Mouse (Mus musculus) induced T-regulatory cell, adult 2 months (primary cell): ENCODE results near the gene Cse1l.

Source experiments
- DNase-seq: peaks from one replicate; pipeline ENCODE4 v3.0.0-alpha.2; 2012; ENCODE audit warnings: low read depth

Gene Cse1l

DNA sequence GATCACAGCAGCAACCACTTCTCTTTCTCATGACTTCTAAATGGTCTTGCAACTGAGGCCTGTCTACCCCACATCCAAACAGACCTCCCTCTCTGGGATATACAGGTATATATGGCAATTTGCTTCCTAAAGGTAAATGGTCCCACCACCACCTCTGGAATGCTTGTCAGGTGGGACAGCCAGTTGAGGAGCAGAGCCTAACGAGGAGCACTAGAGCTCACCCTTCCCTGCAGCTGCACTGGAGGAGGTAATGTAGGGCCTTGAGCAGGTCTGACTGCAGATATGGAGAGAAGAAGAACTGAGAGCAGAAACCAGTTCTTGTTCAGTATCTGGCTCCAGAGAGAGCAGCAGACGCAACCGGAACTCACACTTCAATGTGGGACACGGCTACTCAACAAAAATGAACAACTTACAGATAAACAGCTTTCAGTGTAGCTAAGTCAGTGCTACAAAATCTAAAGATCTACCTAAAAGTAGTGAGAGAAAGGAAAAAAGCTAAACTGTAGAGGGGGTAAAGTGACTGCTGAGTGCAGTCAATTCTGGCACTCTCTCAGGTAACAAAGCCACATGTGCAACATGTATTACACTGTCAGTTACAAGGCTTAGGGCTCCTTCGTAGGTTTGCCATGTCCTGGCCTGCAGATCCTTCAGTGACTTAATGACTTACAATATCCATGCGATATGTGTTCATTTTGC, 68.5 kb downstream of the Cse1l start:
- no peak for DNase-seq

DNA sequence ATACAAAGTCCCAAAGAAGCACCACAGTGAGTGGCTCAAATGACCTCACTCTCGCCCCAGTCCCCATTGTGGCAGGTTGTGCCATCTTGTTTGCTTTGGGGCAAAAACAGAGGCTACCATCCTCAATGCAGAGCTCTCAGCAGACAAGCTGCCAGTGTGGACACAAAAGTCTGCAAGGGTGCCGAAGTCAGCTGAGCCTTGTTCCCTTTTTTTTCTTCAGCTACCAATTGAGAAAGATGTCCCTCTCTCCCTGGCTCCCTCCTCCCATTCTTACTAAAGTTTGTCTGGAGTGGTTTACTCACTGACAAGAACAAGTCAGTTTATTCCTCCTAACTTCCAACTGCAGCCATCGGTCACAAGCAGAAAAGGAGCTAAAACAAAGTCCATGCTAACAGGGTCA, 70.5 kb downstream of the Cse1l start:
- no peak for DNase-seq

DNA sequence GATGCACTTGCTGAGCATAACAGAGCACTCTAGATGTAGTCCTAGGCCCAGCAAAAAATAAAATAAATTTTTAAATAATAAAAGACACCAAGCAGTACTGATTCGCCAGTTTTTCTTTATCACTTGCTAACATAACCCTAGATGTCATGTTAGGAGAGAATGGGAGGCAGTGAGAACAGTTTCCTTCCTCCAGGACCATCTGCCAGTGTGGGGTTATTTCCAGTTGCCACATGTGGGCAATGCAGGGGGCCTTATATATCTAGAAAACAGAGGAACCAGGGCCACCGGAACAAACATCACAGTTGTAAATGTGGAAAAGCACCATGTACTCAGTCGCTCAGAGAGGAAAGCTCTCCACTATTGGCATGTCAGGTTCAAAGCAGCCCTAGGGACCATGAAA, 71.7 kb downstream of the Cse1l start:
- DNase-seq: no peak

DNA sequence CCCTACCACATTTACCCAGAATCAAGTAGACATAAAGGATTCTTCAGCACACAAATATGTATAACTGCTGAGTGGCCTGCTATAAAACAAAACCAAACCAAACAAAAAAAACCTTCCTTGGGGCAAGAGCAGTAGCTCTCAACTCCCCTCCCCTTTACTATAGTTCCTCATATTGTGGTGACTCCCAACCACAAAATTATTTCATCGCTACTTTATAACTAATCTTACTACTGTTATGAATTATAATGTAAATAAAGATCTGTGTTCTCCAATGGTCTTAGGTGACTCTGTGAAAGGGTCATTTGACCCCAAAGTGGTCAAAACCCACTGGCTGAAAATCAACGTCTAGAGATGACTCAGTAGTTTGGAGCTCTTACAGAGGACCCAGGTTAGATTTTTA, 74.3 kb downstream of the Cse1l start:
- no peak for DNase-seq

DNA sequence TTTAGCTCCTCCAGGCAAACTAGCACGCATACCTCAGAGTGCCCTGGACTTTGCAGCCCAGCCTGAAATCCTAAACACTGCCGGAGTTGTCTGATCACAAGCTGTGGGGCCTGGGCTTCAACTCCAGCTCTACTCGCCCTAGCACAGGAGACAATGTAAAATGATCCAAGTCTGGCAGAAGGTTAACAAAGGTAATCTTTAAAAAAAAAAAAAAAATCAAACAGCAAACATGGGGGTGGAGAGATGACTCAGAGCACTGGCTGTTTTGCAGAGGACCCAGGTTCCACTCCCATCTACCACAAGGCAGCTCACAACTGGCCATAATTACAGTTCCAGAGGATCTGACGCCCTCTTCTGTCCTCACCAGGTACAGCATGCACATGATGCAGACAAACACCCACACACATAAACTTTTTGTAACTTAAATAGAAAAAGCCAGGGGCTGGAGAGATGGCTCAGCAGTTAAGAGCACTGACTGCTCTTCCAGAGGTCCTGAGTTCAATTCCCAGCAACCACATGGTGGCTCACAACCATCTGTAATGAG, 77.6 kb downstream of the Cse1l start:
- no peak for DNase-seq

DNA sequence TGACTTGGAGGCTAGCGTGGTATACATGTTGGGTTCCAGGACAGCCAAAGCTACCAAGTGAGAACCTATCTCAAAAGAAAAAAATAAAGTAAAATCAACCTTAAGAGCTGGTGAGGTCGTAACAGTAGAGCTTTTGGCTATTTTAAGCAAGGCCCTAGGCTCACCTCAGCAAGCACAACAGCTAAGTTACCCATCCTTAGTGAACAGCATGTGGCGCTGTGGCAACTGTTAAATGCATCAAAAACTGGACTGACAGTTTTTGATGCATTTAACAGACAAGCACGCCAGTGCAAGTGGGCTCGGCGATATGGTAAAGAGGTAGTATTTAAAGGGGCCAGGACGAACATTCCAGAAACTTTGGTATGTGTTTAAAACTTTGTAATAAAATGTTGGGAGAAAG, 85.0 kb downstream of the Cse1l start:
- DNase-seq: no peak

DNA sequence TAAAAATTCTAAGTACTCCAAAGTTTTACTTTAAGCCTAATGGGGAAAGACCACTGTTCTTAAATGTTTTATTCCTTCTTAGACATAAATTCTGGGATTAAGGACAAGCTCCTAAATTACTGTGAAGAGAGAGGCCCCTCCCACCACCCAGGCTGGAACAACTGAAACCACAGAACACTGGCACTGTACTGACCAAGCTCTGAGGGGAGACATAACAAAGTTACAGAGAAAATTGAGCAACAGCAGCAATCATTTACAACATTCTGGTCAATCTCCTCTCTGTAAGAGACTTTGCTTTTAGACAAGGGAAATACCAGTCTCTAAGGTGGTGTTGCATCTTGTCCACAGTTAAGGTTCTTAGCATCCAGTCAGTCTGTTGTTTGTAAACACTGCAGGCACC, 86.1 kb downstream of the Cse1l start:
- DNase-seq: no peak

DNA sequence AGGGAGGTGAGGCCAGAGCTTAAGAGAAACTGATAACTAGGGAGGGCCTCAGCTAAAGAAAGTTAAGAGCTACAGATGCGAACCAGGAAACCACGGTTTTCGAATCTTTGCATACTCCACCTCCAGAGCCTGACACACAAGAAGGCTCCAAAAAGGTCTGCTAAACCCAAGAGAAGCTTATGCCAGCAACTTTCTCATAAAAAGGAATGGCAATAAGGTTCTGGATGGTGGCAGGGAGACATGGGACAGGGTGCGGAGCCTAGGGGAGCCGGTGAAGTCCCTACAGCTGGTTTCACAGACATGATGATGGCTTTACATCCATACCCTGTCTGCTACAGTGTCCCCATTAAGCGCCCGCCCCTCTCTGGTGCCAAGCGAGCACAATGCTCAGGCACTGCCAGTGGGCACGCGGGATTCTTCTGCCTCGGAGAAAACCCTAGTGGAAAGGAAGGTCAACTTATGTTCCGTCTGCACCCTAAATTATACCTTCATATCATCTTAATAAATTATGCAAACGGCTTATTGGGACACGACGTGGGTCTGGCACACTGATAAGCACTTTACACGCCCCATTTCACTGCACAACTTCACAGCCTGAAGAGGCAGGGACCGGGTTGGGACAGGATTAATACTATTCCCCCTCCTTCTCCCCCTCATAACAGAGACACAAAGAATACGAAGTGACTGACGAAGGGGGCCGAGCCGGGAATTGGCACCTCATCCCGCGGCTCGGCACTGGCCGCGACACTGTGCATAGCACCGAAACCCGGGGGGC, 89.4 kb downstream of the Cse1l start:
- DNase-seq: peak; percentile 74
